Mouse (Mus musculus): ENCODE results near the gene Pygb. TPM values are rescaled to one million over a fixed set of nuclear protein-coding genes. Genes with fewer than 3 reads are reported as not detected.
A peak's percentile ranks its signal among the peaks of the same experiment; 100 is the strongest.

Pygb gene
- polyA plus RNA-seq, 1 experiment from 2014 or later, result 109 TPM

- ATAC-seq (ENCODE audit: low FRiP score, low TSS enrichment) (no peak), DNase-seq (ENCODE audit: low spot score) (no peak)
- no peak overlapping the region for H3K9ac ChIP-seq (ENCODE audit: low read length)
- no peaks in the 10 kb centered on the region for H3K27me3 ChIP-seq (ENCODE audit: control insufficient read depth, insufficient read depth, low read length)
- peaks cover 28% of the 10 kb centered on the region for H3K36me3 ChIP-seq (ENCODE audit: control insufficient read depth, insufficient read depth, low read length)
- no peak overlapping the region for H3K4me3 ChIP-seq (ENCODE audit: low read depth, low read length)
- H3K27ac ChIP-seq (replicated peaks), result no peak overlapping the region
- H3K4me2 ChIP-seq (replicated peaks; ENCODE audit: low read depth), result no peak overlapping the region
- no peaks in the 10 kb centered on the region for H3K9me3 ChIP-seq (ENCODE audit: control insufficient read depth, low read length)
- WGBS, result 94% methylated on average over 1 of the region's 1 CpGs
- no peaks in the 10 kb centered on the region for H3K4me1 ChIP-seq (replicated peaks; ENCODE audit: control insufficient read depth, insufficient read depth)
- TF ChIP-seq CTCF (IDR thresholded peaks at IDR 0.05; ENCODE audit: low read depth) (peak; percentile 75), EP300 (optimal IDR thresholded peaks at IDR 0.05) (no peak)
Observed at GRCm38 (mm10) chr2:150803035-150803434, 16.5 kb downstream of the Pygb start.

GRCm38 (mm10) chr2:150808381-150808780 lies 21.8 kb downstream of the Pygb start:
- Histone ChIP-seq H3K9me3 (ENCODE audit: control insufficient read depth, low read length) (no peaks in the 10 kb centered on the region), H3K27ac (replicated peaks) (no peak overlapping the region), H3K4me2 (replicated peaks; ENCODE audit: low read depth) (no peak overlapping the region), H3K4me1 (replicated peaks; ENCODE audit: control insufficient read depth, insufficient read depth) (no peaks in the 10 kb centered on the region), H3K9ac (ENCODE audit: low read length) (no peak overlapping the region), H3K36me3 (ENCODE audit: control insufficient read depth, insufficient read depth, low read length) (peaks cover 42% of the 10 kb centered on the region), H3K27me3 (ENCODE audit: control insufficient read depth, insufficient read depth, low read length) (no peaks in the 10 kb centered on the region), H3K4me3 (ENCODE audit: low read depth, low read length) (no peak overlapping the region)
- ATAC-seq (ENCODE audit: low FRiP score, low TSS enrichment) (no peak), DNase-seq (ENCODE audit: low spot score) (no peak)
- WGBS, result 86% methylated on average over 6 of the region's 6 CpGs
- TF ChIP-seq EP300 (optimal IDR thresholded peaks at IDR 0.05) (no peak), CTCF (IDR thresholded peaks at IDR 0.05; ENCODE audit: low read depth) (no peak)

GRCm38 (mm10) chr2:150808812-150809211 lies 22.3 kb downstream of the Pygb start:
- H3K27ac ChIP-seq (replicated peaks), result no peak overlapping the region
- DNase-seq (ENCODE audit: low spot score) (no peak), ATAC-seq (ENCODE audit: low FRiP score, low TSS enrichment) (no peak)
- 91% methylated on average over 6 of the region's 6 CpGs for WGBS
- no peaks in the 10 kb centered on the region for H3K9me3 ChIP-seq (ENCODE audit: control insufficient read depth, low read length)
- TF ChIP-seq EP300 (optimal IDR thresholded peaks at IDR 0.05), result no peak
- TF ChIP-seq CTCF (IDR thresholded peaks at IDR 0.05; ENCODE audit: low read depth), result no peak
- H3K4me2 ChIP-seq (replicated peaks; ENCODE audit: low read depth), result no peak overlapping the region
- H3K4me3 ChIP-seq (ENCODE audit: low read depth, low read length), result no peak overlapping the region
- peaks cover 45% of the 10 kb centered on the region for H3K36me3 ChIP-seq (ENCODE audit: control insufficient read depth, insufficient read depth, low read length)
- H3K27me3 ChIP-seq (ENCODE audit: control insufficient read depth, insufficient read depth, low read length), result no peaks in the 10 kb centered on the region
- no peak overlapping the region for H3K9ac ChIP-seq (ENCODE audit: low read length)
- no peaks in the 10 kb centered on the region for H3K4me1 ChIP-seq (replicated peaks; ENCODE audit: control insufficient read depth, insufficient read depth)

GRCm38 (mm10) chr2:150810603-150811002 lies 24.1 kb downstream of the Pygb start:
- no peak for TF ChIP-seq EP300 (optimal IDR thresholded peaks at IDR 0.05)
- TF ChIP-seq CTCF (IDR thresholded peaks at IDR 0.05; ENCODE audit: low read depth), result no peak
- peaks cover 45% of the 10 kb centered on the region for H3K36me3 ChIP-seq (ENCODE audit: control insufficient read depth, insufficient read depth, low read length)
- 76% methylated on average over 5 of the region's 5 CpGs for WGBS
- no peak overlapping the region for H3K4me2 ChIP-seq (replicated peaks; ENCODE audit: low read depth)
- no peak overlapping the region for H3K4me3 ChIP-seq (ENCODE audit: low read depth, low read length)
- DNase-seq (ENCODE audit: low spot score) (no peak), ATAC-seq (ENCODE audit: low FRiP score, low TSS enrichment) (no peak)
- H3K27me3 ChIP-seq (ENCODE audit: control insufficient read depth, insufficient read depth, low read length), result no peaks in the 10 kb centered on the region
- no peak overlapping the region for H3K27ac ChIP-seq (replicated peaks)
- H3K9me3 ChIP-seq (ENCODE audit: control insufficient read depth, low read length), result no peaks in the 10 kb centered on the region
- no peaks in the 10 kb centered on the region for H3K4me1 ChIP-seq (replicated peaks; ENCODE audit: control insufficient read depth, insufficient read depth)
- H3K9ac ChIP-seq (ENCODE audit: low read length), result no peak overlapping the region

- Histone ChIP-seq H3K36me3 (ENCODE audit: control insufficient read depth, insufficient read depth, low read length) (peaks cover 50% of the 10 kb centered on the region), H3K9me3 (ENCODE audit: control insufficient read depth, low read length) (no peaks in the 10 kb centered on the region), H3K4me3 (ENCODE audit: low read depth, low read length) (no peak overlapping the region), H3K9ac (ENCODE audit: low read length) (no peak overlapping the region), H3K27me3 (ENCODE audit: control insufficient read depth, insufficient read depth, low read length) (no peaks in the 10 kb centered on the region), H3K27ac (replicated peaks) (no peak overlapping the region), H3K4me1 (replicated peaks; ENCODE audit: control insufficient read depth, insufficient read depth) (no peaks in the 10 kb centered on the region), H3K4me2 (replicated peaks; ENCODE audit: low read depth) (no peak overlapping the region)
- TF ChIP-seq EP300 (optimal IDR thresholded peaks at IDR 0.05), result no peak
- TF ChIP-seq CTCF (IDR thresholded peaks at IDR 0.05; ENCODE audit: low read depth), result no peak
- 88% methylated on average over 6 of the region's 6 CpGs for WGBS
- ATAC-seq (ENCODE audit: low FRiP score, low TSS enrichment), result no peak
- DNase-seq (ENCODE audit: low spot score), result no peak
Observed at GRCm38 (mm10) chr2:150812816-150813215, 26.3 kb downstream of the Pygb start.

GRCm38 (mm10) chr2:150816676-150817402 lies 30.3 kb downstream of the Pygb start:
- WGBS, result 86% methylated on average over 18 of the region's 18 CpGs
- Histone ChIP-seq H3K9me3 (ENCODE audit: control insufficient read depth, low read length) (no peaks in the 10 kb centered on the region), H3K4me1 (replicated peaks; ENCODE audit: control insufficient read depth, insufficient read depth) (no peaks in the 10 kb centered on the region), H3K27me3 (ENCODE audit: control insufficient read depth, insufficient read depth, low read length) (no peaks in the 10 kb centered on the region), H3K4me2 (replicated peaks; ENCODE audit: low read depth) (no peak overlapping the region), H3K27ac (replicated peaks) (0 out of 2 replicates have a peak overlapping the region, but pooled peaks have one; percentile 8), H3K9ac (ENCODE audit: low read length) (no peak overlapping the region), H3K36me3 (ENCODE audit: control insufficient read depth, insufficient read depth, low read length) (peaks cover 53% of the 10 kb centered on the region), H3K4me3 (ENCODE audit: low read depth, low read length) (no peak overlapping the region)
- DNase-seq (ENCODE audit: low spot score) (no peak), ATAC-seq (ENCODE audit: low FRiP score, low TSS enrichment) (no peak)
- no peak for TF ChIP-seq CTCF (IDR thresholded peaks at IDR 0.05; ENCODE audit: low read depth)
- no peak for TF ChIP-seq EP300 (optimal IDR thresholded peaks at IDR 0.05)

Measured in stomach, postnatal 0 days (tissue).